Mouse (Mus musculus): ENCODE data around the gene Stx6. TPM values are rescaled to one million over a fixed set of nuclear protein-coding genes. Genes with fewer than 3 reads are reported as not detected.
A peak's percentile ranks its signal among the peaks of the same experiment; 100 is the strongest.

Stx6 gene
- total RNA-seq (2015; ENCODE audit: low replicate concordance) (5.0 and 5.4 TPM in 2 replicates), total RNA-seq (2017; ENCODE audit: low replicate concordance) (1.8 and 3.3 TPM in 2 replicates)

DNA sequence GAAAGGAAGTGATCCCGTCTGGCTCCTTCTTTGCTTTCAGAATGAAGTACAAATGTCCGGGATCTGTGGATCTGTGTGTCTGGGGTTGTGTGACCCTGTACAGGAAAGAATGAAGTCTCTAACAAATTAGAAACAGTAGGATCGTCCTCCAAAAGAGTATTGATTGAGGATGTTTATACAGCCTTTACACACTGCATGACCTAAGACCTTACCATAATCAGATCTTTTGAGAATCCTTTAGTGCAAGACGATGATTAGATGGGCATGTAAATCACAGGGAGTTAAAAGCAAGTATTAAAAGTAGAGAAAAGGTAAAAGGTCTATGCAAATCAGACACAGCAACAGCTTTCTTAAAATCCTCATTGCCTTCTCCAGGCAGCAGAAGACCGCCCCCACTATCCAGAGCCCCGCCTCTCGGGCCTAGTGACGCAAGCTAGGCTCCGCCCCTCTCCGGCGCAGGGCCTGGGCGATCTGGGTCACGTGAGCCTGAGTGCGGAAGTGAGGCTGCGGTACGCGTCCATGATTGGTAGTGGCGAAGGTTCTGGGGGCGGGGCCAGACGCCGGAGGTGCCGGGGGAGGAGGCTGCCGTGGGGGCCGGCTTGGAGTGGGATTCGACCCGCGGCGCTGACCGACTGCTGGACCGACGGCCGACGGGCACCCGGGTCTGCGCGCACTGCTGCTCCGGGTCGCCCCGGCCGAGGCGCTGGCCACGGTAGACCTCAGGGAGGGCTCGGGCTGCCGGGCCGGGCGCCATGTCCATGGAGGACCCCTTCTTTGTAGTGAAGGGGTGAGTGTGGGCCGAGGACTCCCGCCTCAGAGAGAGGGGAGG, at the start of gene Stx6:
TSS of gene Stx6 (plus strand) at position 575 of the 829 bp plus-strand sequence.
- ATAC-seq (replicated peaks; ENCODE audit: low FRiP score, poor library complexity, severe bottlenecking), result peak; percentile 100

DNA sequence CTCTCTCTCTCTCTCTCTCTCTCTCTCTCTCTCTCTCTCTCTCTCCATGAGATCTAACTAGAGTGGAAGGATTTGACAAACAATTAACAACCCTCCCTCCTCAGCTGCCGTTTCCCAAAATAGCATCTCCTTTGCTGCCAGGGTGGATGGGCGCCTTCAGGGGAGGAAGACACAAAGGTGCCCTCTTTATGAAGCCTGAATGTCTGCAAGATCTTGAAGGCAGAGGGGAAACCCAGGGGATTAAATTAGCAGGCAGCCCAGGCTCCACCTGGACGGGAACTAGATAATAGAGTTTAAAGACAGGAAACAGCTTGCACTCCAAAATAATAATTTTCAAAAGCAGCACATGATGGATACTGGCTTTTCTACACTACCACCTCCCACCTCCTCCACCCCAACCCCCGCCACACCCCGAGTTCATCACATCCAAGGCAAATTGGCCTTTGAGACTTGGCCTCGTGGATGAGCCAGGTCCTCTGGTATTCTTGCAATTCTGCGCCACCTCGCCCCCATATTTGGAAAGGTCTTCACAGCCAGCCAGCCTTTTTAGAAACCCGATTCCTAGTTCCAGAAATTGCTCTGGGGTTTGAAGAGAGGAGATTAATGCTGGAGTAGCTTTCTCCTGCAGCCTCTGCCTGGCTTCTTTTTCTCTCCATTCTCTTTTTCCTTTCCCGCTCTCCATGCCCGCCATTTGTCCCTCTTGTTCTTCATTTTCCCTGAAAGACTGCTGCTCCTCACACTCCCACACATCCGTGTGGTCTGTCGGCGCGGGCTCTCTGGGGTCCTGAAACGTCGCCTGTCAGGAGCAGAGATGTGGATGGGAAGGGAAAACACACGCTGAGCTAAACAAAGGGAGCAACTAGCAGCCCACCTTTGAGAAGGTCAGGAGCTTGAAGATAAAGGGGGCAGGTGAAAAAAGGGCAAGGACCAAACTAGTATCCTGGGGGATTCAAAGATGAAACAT, 48.8 kb upstream of the Stx6 start:
- ATAC-seq (replicated peaks; ENCODE audit: low FRiP score, poor library complexity, severe bottlenecking), result no peak

DNA sequence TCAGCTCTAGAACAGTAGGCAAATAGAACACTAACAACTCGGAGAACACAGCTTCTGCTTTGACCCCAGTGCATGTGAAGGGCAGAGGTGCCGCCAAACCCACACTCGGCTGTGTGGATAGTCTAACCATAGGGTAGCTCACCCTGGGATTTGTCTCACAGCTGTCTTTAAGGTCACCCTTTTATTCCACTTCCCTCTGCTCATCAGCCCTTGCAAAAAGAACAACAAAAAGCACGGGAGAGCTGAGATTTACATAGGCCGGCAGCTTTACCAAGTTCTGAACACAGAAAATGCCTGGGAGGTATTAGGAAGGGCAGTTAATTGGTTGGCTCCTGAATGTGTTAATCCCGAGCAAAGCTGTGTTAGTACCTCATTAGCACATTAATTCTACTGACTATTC, 47.0 kb upstream of the Stx6 start:
- no peak for ATAC-seq (replicated peaks; ENCODE audit: low FRiP score, poor library complexity, severe bottlenecking)

DNA sequence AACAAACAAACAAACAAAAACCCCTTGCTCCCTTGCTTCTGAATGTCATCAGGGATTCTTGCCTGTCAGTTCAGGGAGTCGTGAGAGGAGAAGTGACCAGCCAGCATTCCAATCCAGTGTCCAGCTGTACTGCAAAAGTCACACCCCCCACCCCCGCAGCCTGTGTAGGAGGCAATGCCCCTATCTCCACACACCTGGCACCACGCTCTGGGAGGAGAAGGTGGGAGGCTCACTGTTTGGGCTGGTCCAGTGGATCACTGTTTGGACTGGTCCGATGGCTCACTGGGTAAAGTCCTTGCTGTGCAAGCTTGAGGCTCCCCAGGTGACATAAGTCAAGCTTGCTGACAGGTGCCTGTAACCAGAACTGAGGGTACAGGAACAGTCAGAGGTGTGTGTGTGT, 46.4 kb upstream of the Stx6 start:
- no peak for ATAC-seq (replicated peaks; ENCODE audit: low FRiP score, poor library complexity, severe bottlenecking)

DNA sequence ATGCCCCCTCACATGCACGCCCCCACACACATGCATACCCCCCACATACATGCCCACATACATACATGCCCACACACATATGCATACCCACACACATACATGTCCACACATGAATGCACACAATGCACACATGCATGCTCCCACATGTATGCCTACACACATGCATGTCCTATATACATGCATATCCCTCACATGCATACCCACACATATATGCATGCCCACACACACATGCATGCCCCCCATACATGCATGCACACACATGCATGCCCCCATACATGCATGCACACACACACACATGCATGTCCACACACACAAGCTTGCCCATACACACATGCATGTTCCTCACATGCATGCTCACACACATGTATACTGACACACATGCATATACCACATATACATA, 45.6 kb upstream of the Stx6 start:
- no peak for ATAC-seq (replicated peaks; ENCODE audit: low FRiP score, poor library complexity, severe bottlenecking)

DNA sequence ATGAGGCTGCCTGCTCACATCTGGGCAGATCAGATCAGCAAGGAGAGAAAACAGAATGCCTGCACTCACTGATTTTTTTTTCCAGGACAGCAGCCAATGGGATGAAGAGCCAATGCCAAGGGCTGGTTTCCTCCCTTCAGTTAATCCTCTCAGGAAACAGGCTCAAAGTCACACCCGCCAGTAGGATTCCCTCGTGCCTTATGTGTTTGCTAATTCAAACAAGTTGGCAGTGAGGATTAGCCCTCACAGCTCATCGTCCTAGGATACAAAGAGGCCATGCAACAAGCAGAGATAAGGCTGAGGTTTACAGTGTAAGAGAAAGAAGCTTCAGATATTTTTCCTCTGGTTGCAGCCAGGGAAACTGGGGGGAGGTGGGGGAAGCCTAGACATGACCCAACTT, 44.6 kb upstream of the Stx6 start:
- ATAC-seq (replicated peaks; ENCODE audit: low FRiP score, poor library complexity, severe bottlenecking), result no peak

DNA sequence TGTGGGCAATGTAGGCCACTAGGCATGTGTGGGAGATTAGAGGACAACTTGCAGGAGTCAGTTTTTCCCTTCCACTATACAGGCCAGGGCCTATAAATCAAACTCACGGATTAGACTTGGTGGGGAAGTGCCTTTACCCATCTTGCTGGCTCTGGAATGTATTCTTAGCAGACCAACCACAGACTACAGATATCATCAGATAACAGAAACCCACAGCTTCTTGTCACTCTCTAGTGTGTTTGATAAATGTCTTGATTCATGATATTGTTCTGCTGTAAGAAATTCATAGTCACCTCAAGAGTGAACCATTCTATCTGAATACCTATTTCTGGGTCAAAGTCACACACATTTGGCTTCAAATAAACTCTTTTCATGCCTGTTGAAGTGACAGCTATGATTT, 38.8 kb upstream of the Stx6 start:
- no peak for ATAC-seq (replicated peaks; ENCODE audit: low FRiP score, poor library complexity, severe bottlenecking)

DNA sequence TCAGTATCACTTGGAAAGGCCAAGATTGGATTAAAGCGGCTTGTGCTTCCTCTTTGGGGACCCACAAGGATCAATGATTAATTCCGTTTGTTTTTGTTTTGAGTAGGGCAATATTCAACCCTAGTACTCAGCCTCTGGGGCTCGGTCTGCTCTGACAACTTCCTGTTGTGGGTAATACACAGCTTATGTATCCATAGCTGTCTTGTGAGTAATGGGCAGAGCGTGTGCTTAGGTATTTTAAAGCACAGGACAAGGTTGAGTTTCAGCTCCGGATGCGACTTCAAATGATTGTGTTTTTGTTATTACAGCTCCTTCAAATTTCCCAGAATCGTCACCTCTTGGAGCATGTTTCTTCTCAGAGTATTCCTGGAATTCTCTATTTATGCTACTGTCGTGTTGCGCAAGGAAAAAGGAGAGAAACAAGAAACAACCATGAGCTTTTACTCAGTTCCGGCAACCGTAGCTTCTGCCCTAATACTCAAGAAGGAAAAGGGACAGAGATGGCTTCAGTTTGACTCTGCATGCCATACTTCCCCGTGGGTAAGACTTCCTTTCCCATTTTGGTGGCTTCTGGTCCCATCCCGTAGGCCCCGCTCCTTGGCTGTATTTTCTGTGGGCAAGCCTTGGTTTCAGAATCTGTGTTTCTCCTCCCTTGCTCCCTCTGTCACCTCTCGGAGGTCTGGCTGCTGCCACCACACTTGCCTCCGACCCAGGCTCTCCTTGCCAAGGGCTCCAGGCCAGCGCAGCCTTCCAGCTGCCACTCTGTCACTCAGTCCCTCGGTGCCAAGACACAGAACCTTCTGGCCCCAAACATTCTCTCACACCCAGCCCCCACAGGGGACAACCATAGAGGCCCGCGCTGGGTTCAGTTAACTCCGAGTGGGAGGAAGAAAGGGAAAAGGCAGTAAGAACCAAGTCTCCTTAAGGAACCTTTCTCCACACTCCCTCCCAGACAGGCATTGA, 36.3 kb upstream of the Stx6 start:
- ATAC-seq (replicated peaks; ENCODE audit: low FRiP score, poor library complexity, severe bottlenecking), result no peak

DNA sequence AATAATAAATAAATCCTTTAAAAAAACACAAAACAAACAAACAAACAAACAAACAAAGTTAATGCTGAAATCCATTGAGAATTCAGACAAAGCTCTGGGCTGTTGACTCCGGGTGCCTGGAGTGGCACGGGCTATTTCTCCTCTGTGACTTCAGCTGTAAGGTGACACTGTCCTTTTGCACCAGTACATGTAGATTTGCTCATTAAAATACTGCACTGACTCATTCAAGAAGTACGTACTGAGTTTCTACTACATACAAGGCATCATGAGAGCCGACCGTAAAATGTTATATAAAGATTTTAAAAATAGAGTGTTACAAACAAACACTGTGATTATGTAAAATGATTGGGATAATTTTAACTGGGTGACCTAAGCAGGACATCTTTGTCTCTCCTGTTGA, 34.1 kb upstream of the Stx6 start:
- ATAC-seq (replicated peaks; ENCODE audit: low FRiP score, poor library complexity, severe bottlenecking), result no peak

DNA sequence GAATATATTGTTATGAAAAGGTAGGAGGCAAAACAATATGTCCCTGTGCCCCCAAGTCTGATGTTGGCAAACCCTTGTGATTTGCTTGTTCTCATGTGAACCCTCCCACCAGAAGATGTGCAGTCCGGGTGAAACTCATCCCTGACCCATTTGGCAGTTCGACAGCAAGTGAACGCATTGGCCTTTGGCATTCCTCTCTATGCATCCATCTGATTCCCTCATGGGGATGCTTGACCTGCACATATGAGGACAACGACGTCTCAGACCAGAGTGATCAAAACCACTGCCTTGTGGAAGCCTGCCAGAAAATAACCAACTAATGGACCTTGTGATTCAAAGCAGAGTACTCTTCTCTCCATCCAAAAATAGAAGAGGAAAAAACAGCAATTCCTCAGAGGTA, 31.8 kb upstream of the Stx6 start:
- no peak for ATAC-seq (replicated peaks; ENCODE audit: low FRiP score, poor library complexity, severe bottlenecking)

DNA sequence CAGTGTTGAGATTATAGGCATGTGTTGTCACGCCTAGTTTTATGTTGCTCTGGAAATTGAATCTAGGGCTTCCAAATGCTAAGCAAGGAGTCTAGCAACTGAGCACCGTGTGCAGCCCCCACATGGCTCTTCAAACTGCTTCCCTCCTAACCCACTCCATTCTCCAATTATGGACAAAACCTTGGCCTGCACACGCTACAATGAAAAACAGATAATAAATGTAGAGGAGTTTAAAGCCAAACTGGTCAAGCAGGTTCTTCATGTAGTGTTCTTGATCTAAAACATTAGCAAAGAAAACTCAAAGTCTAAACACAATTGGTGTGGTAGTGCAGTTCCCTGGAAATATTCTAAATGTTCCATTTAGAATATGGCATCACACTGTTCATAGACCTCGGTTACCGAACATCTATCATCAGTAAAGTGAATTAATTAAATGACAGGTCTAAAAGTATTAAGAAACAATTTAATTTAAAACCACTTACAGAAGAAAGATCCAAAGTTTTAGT, 31.0 kb upstream of the Stx6 start:
- ATAC-seq (replicated peaks; ENCODE audit: low FRiP score, poor library complexity, severe bottlenecking), result no peak

DNA sequence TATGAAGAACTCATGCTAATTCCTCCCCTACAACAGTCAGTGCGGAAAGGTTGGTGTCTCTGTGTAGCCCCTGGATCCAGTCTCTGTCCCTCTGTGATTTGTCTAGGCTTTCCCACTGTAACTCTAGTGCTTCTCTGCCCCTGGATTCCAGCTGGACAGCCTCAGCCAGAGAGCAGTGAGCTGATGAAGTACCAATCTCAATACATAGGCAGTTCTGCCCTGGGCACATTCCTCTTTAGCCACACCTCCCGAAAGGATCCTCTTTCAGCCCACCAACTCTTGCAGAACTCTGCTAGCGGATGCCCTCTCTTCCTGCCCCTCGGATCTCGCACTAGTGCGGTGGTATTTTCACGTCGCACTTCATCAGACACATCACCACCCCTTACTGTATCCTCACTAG, 23.6 kb upstream of the Stx6 start:
- no peak for ATAC-seq (replicated peaks; ENCODE audit: low FRiP score, poor library complexity, severe bottlenecking)

DNA sequence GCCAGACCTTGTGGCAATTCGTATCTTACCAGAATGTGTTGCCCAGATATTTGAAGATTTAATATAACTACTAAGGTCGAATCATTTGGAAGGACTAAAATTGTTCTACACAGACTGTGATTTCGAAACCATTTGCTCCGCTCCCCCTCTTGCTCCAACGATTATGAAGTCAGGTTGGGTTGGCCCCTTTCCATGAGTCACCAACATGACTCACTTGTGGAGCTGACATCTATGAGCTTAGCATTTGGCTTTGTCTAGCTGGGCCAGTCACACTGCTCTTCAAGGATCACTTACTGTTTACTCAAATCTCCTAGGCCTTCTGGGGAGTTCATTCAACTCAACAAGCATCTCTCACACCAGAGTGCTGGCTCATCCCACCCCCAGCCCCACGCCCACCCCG, 19.7 kb upstream of the Stx6 start:
- no peak for ATAC-seq (replicated peaks; ENCODE audit: low FRiP score, poor library complexity, severe bottlenecking)

DNA sequence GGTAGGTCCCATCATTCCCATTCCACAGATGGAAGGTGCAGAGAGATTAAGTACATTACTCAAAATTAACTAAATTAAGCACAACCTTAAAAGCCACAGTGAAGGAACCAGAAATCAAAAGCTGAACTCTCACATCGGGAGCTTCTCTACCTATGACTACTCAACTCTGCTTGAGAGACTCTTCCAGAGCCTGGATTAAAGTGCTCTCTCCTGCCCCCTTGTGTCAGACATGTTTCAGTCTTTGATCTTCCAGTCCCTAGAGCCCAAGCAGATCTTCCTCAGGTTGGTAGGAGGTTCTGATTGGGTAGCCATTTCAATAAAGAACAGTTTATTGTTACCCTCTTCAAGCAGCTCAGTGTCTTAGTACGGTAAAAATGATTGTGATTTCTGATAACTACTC, 18.4 kb upstream of the Stx6 start:
- ATAC-seq (replicated peaks; ENCODE audit: low FRiP score, poor library complexity, severe bottlenecking), result peak; percentile 84

DNA sequence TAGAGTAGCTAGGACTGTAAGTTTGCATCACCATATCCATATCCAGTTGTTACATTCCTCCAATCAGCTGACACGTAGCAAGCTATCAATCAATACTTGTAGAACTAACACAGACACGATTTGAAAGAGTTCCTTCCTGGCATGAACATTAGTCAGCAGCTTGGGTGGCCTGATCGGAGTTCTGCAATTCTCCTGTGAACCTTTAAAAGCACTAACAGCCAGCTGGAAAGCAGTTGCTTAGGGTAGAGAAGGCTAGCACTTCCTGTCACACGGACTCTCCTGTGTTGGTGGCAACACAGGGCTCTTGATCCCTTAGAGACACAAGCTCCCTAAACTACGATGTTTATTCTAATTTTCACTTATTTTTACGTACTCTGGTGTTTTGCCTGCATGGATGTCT, 12.9 kb upstream of the Stx6 start:
- 0 out of 2 replicates have a peak, but pooled peaks have one; percentile 46 for ATAC-seq (replicated peaks; ENCODE audit: low FRiP score, poor library complexity, severe bottlenecking)

DNA sequence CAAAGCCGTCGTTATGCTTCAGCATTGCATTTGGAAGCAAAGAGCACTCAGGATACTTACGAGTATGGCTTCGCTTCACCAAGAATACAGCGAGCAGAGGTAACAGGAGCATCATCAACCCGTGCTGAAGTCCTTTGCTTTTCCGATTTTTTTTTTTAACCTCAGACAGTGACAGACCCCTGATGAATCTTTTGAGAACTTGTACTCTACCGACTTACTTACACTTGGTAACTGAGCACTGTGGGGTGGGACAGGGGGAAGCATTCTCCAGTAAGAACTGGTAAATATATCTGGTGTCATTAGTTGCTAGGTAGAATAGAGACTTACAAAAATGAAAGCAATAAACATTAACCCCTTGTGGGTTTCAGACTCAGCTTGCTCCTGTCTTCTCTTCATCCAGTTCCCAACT, 11.9 kb upstream of the Stx6 start, which contains the start of gene Mr1:
TSS of gene Mr1 (minus strand) at position 243 of the 409 bp plus-strand sequence.
- peak; percentile 77 for ATAC-seq (replicated peaks; ENCODE audit: low FRiP score, poor library complexity, severe bottlenecking)

DNA sequence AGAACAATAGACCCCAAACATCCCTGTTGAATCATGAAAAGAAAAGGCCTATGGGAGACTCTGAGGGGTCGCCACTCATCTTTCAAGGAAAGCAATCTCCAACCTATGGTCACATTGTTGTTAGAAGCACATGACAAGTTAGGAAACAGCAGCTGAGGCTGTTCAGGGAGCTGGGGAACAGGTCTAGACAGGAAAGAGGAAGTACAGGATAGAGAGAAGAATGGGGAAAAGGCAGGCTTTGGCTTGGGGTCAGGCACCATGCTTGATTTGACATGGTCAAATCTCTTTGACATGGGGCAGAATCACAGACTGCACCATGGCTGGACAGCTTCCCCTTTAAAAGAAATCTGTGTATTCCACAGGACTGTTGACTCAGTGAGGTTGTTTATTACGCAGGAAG, 11.3 kb upstream of the Stx6 start:
- ATAC-seq (replicated peaks; ENCODE audit: low FRiP score, poor library complexity, severe bottlenecking), result no peak

DNA sequence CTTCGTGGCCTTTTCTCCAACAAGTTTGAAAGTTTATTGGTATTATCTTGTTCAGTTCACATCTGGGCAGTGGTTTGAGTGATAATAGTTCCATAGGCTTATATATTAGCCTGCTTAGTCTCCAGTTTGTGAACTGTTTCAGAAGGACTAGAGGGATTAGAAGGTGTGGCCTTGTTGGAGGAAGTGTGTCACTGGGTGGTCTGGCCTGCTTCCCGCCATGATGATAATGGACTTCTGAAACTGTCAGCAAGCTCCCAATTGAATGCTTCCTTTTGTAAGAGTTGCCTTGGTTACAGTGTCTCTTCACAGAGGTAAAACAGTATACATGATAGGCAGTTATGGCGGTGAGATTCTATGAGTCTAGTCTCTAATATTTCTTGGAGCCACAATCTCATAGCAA, 9.1 kb upstream of the Stx6 start:
- no peak for ATAC-seq (replicated peaks; ENCODE audit: low FRiP score, poor library complexity, severe bottlenecking)

DNA sequence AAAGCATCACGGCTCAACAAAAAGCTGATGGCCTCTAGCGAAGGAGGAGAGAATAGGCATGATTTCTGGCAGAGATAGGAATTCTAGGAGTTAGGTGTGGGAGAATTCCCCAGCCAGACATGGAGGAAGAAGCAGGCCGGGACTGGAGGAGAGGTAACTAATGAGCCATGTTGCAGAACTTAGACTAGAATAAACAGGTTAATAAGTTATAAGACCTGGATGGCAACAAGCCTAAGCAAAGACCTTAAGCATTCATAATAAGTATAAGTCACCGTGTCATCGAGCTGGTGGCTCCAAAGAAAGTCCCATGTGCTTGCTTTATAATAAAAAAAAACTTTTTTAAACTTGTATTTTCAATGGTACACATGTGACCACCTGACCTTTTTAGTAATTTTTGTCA, 7.7 kb upstream of the Stx6 start:
- no peak for ATAC-seq (replicated peaks; ENCODE audit: low FRiP score, poor library complexity, severe bottlenecking)
